Mouse (Mus musculus): ENCODE measurements around the gene AC134908.4.
A peak's percentile ranks its signal among the peaks of the same experiment; 100 is the strongest.
"Not testable (repeated sequence)": the region's sequence is repeated elsewhere in the genome, so short reads cannot be mapped to it uniquely, and the experiment has no call there.

The AC134908.4 gene

GRCm38 (mm10) chr17:25830806-25831431 lies 35.5 kb upstream of the AC134908.4 start:
- DNase-seq = peak; percentile 59

- peak; percentile 58 for DNase-seq
These were observed 34.8 kb upstream of the AC134908.4 start for GRCm38 (mm10) chr17:25830200-25830753.

GRCm38 (mm10) chr17:25829558-25830017 lies 34.1 kb upstream of the AC134908.4 start:
- DNase-seq = peak; percentile 59

- peak; percentile 80 for DNase-seq
These were observed 33.5 kb upstream of the AC134908.4 start, which contains the start of gene Jmjd8 for GRCm38 (mm10) chr17:25828712-25829557. TSS of gene Jmjd8 (plus strand) at chr17:25828867.

GRCm38 (mm10) chr17:25828223-25828594 lies 32.8 kb upstream of the AC134908.4 start:
- DNase-seq = peak; percentile 70

GRCm38 (mm10) chr17:25827546-25828222 lies 32.2 kb upstream of the AC134908.4 start:
- DNase-seq = peak; percentile 64

GRCm38 (mm10) chr17:25827011-25827410 lies 31.6 kb upstream of the AC134908.4 start:
- DNase-seq = peak; percentile 52

GRCm38 (mm10) chr17:25825984-25826570 lies 30.6 kb upstream of the AC134908.4 start:
- peak; percentile 58 for DNase-seq

GRCm38 (mm10) chr17:25825311-25825710 lies 29.9 kb upstream of the AC134908.4 start:
- peak; percentile 51 for DNase-seq

GRCm38 (mm10) chr17:25824362-25825142 lies 29.1 kb upstream of the AC134908.4 start:
- peak; percentile 44 for DNase-seq

- DNase-seq = peak; percentile 80
These were observed 28.0 kb upstream of the AC134908.4 start, which contains the start of gene Wdr24 for GRCm38 (mm10) chr17:25823452-25823851. TSS of gene Wdr24 (plus strand) at chr17:25823627.

- DNase-seq = no peak
These were observed 23.7 kb upstream of the AC134908.4 start for GRCm38 (mm10) chr17:25818851-25819780.

GRCm38 (mm10) chr17:25817662-25818061 lies 22.2 kb upstream of the AC134908.4 start:
- no peak for DNase-seq

GRCm38 (mm10) chr17:25813471-25813870 lies 18.0 kb upstream of the AC134908.4 start:
- DNase-seq = no peak

GRCm38 (mm10) chr17:25810890-25811289 lies 15.4 kb upstream of the AC134908.4 start:
- DNase-seq = no peak

- peak; percentile 89 for DNase-seq
These were observed 14.3 kb upstream of the AC134908.4 start for GRCm38 (mm10) chr17:25809606-25810340.

- peak; percentile 97 for DNase-seq
These were observed 13.5 kb upstream of the AC134908.4 start, which contains the start of gene Fbxl16 for GRCm38 (mm10) chr17:25808789-25809605. TSS of gene Fbxl16 (plus strand) at chr17:25809085.

GRCm38 (mm10) chr17:25808028-25808427 lies 12.6 kb upstream of the AC134908.4 start:
- no peak for DNase-seq

- not testable (repeated sequence) for DNase-seq
These were observed 12.0 kb upstream of the AC134908.4 start for GRCm38 (mm10) chr17:25807452-25807851.
